Mouse (Mus musculus) G1E (cell line): ENCODE data around the gene Duoxa2. TPM values are rescaled to one million over a fixed set of nuclear protein-coding genes. Genes with fewer than 3 reads are reported as not detected.
"Not testable (repeated sequence)": the region's sequence is repeated elsewhere in the genome, so short reads cannot be mapped to it uniquely, and the experiment has no call there.

ENCODE experiments used
- ATAC-seq: 2 replicates; pipeline ENCODE4 v1.8.0; 2016; ENCODE audit warnings: mild to moderate bottlenecking; ENCODE audit not compliant: insufficient number of reproducible peaks, poor library complexity, low FRiP score, severe bottlenecking; ENCODE audit errors: extremely low read depth
- DNase-seq: peaks from one replicate; pipeline ENCODE4 v3.0.0; 2012; ENCODE audit warnings: low spot score
- H3K27me3 ChIP-seq: 2 replicates; pipeline ENCODE4 v1.6.1; 2012; ENCODE audit warnings: mild to moderate bottlenecking, low read length, inconsistent platforms; ENCODE audit not compliant: insufficient read depth
- H3K36me3 ChIP-seq: replicated peaks from 2 replicates; pipeline ENCODE3; 2012; ENCODE audit warnings: mild to moderate bottlenecking, inconsistent platforms
- H3K4me1 ChIP-seq: 2 replicates; pipeline ENCODE4 v1.6.1; 2012; ENCODE audit warnings: low read depth, low read length, inconsistent platforms, mixed read lengths; ENCODE audit not compliant: insufficient read depth
- H3K4me3 ChIP-seq: 2 replicates; pipeline ENCODE4 v1.5.1; 2012; ENCODE audit warnings: low read depth, mild to moderate bottlenecking, inconsistent platforms, low read length, moderate library complexity, mixed read lengths
- H3K9me3 ChIP-seq: replicated peaks from 2 replicates; pipeline ENCODE4 v1.6.1; 2012; ENCODE audit warnings: inconsistent platforms
- CTCF ChIP-seq: IDR thresholded peaks from 2 replicates; pipeline ENCODE4 v1.5.1; 2012; ENCODE audit warnings: low read depth, low read length, inconsistent platforms, mixed read lengths
- GATA1 ChIP-seq: IDR thresholded peaks from 2 replicates; pipeline ENCODE4 v1.6.1; 2012; ENCODE audit warnings: borderline replicate concordance, low read length, inconsistent platforms, mixed read lengths
- GATA2 ChIP-seq: IDR thresholded peaks from 2 replicates; pipeline ENCODE4 v1.6.1; 2012; ENCODE audit warnings: low read depth, low read length, inconsistent platforms, borderline replicate concordance
- POLR2AphosphoS5 ChIP-seq: IDR thresholded peaks from 2 replicates; pipeline ENCODE4 v1.6.1; 2012; ENCODE audit warnings: low read depth, low read length, inconsistent platforms; ENCODE audit not compliant: insufficient replicate concordance
- TAL1 ChIP-seq: conservative IDR thresholded peaks from 2 replicates; pipeline ENCODE4 v1.6.1; 2012; ENCODE audit warnings: low read depth, low read length, inconsistent platforms, mixed read lengths
- polyA plus RNA-seq: library from polyadenylated mRNA; stranded (reverse); fragments of >175 nt; gene quantifications from 2 replicates; pipeline ENCODE4 v1.2.3, GENCODE M21; 2012
- total RNA-seq, 2 experiments: library from RNA; stranded (forward) in 1 of 2; stranded (reverse) in 1 of 2; fragments of 200-1000 nt in 1 of 2; fragments of >200 nt in 1 of 2; fragmentation: Nextera tagmentation in 1 of 2; gene quantifications; 2 replicates each; pipeline ENCODE4 v1.2.3; 2014 to 2017

Duoxa2 gene
- total and polyA plus RNA-seq, 3 experiments, result 0.16 TPM; not detected in 2

- Histone ChIP-seq H3K9me3 (no peaks in the 10 kb centered on the region), H3K4me1 (no peaks in the 10 kb centered on the region), H3K27me3 (peaks cover 13% of the 10 kb centered on the region; the same call in 1 of the 2 replicates), H3K36me3 (no peaks in the 10 kb centered on the region), H3K4me3 (no peak within 1 kb of the TSS)
- no peak for DNase-seq
- no peak for ATAC-seq
- TF ChIP-seq GATA2, result no peak
- no peak for TF ChIP-seq POLR2AphosphoS5
- TF ChIP-seq TAL1, result no peak
- TF ChIP-seq CTCF, result no peak
- no peak for TF ChIP-seq GATA1
Observed at GRCm38 (mm10) chr2:122313536-122313935, 14.8 kb downstream of the Duoxa2 start, which contains the start of gene Duoxa1. Gene Duoxa1, minus strand, starts transcription at chr2:122313730.

- H3K27me3 ChIP-seq, result peaks cover 17% of the 10 kb centered on the region
- H3K4me1 ChIP-seq, result no peaks in the 10 kb centered on the region
- DNase-seq, result no peak
- no peak within 1 kb of the TSS for H3K4me3 ChIP-seq
- no peak for ATAC-seq
- no peak for TF ChIP-seq TAL1
- no peak for TF ChIP-seq POLR2AphosphoS5
- TF ChIP-seq CTCF, result no peak
- TF ChIP-seq GATA1, result no peak
- TF ChIP-seq GATA2, result no peak
- no peaks in the 10 kb centered on the region for H3K9me3 ChIP-seq
- H3K36me3 ChIP-seq, result no peaks in the 10 kb centered on the region
Observed at GRCm38 (mm10) chr2:122315372-122315771, 16.7 kb downstream of the Duoxa2 start, which contains the start of gene Duox1. Gene Duox1, plus strand, starts transcription at chr2:122315672.

DNA sequence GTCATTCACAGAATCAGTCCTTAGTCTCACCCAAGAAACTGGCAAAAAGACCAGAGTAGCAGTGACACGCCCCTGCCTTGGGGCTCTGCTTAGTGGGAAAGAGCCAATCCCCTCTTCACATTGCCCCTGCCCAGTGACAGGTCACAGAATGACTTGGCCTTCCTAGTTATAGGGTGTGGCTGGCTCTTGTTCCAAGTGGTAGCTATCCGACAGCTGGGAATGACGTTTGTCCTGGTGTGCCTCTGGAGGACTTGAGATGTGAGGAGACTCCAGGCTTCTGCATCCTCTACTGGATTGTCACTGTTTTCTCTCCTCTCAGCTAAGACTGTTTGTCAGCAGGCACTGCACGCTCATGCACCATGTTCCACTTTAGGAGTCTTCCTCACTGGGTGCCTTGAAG, 18.7 kb downstream of the Duoxa2 start:
- H3K27me3 ChIP-seq, result peaks cover 17% of the 10 kb centered on the region

GRCm38 (mm10) chr2:122323960-122324359, 25.3 kb downstream of the Duoxa2 start:
- no peak for TF ChIP-seq TAL1
- TF ChIP-seq POLR2AphosphoS5, result no peak
- no peak for TF ChIP-seq GATA1
- TF ChIP-seq CTCF, result no peak
- no peak for TF ChIP-seq GATA2

More for the DNA sequence above, 18.7 kb downstream of the Duoxa2 start:
- H3K9me3 ChIP-seq, result no peaks in the 10 kb centered on the region
- no peak for TF ChIP-seq CTCF
- no peak for TF ChIP-seq TAL1
- H3K4me3 ChIP-seq, result no peak overlapping the region
- no peaks in the 10 kb centered on the region for H3K36me3 ChIP-seq
- ATAC-seq (no peak), DNase-seq (no peak)
- no peaks in the 10 kb centered on the region for H3K4me1 ChIP-seq

DNA sequence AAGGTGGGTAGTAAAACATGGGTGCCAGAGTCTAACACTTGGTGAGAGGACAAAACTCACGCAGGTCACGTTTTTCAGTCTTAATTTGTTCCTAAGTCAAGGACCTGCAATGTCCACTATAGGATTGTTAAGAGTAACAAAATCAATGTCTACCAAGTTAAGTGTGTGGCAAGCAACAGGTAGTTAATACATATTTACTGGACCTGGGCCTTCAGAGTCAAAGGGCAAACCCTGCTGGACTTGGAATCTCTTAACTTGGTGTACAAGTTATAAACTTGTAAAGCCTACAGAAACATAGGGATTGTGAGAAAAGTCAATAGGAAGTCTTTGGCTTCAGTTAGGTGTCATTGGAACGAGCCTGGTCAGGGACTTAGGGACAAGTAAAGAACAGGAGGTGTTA, 25.9 kb downstream of the Duoxa2 start:
- H3K27me3 ChIP-seq, result peaks cover 12% of the 10 kb centered on the region
- no peaks in the 10 kb centered on the region for H3K9me3 ChIP-seq
- H3K4me1 ChIP-seq, result no peaks in the 10 kb centered on the region
- H3K4me3 ChIP-seq, result no peak overlapping the region
- H3K36me3 ChIP-seq, result no peaks in the 10 kb centered on the region
- no peak for DNase-seq
- TF ChIP-seq TAL1, result no peak
- TF ChIP-seq POLR2AphosphoS5, result no peak
- no peak for TF ChIP-seq GATA2
- no peak for TF ChIP-seq GATA1
- no peak for TF ChIP-seq CTCF
- ATAC-seq, result no peak

More at GRCm38 (mm10) chr2:122323960-122324359, 25.3 kb downstream of the Duoxa2 start:
- Histone ChIP-seq H3K36me3 (no peaks in the 10 kb centered on the region), H3K4me3 (no peak overlapping the region), H3K4me1 (no peaks in the 10 kb centered on the region), H3K27me3 (peaks cover 14% of the 10 kb centered on the region), H3K9me3 (no peaks in the 10 kb centered on the region)
- ATAC-seq (no peak), DNase-seq (no peak)

GRCm38 (mm10) chr2:122325361-122325760, 26.7 kb downstream of the Duoxa2 start:
- no peaks in the 10 kb centered on the region for H3K9me3 ChIP-seq
- no peak for TF ChIP-seq TAL1
- TF ChIP-seq POLR2AphosphoS5, result no peak
- no peak for TF ChIP-seq GATA1
- no peak for TF ChIP-seq CTCF
- no peak for TF ChIP-seq GATA2
- H3K4me1 ChIP-seq, result no peaks in the 10 kb centered on the region
- DNase-seq (no peak), ATAC-seq (no peak)
- H3K4me3 ChIP-seq, result no peak overlapping the region
- H3K27me3 ChIP-seq, result peaks cover 12% of the 10 kb centered on the region
- H3K36me3 ChIP-seq, result no peaks in the 10 kb centered on the region

DNA sequence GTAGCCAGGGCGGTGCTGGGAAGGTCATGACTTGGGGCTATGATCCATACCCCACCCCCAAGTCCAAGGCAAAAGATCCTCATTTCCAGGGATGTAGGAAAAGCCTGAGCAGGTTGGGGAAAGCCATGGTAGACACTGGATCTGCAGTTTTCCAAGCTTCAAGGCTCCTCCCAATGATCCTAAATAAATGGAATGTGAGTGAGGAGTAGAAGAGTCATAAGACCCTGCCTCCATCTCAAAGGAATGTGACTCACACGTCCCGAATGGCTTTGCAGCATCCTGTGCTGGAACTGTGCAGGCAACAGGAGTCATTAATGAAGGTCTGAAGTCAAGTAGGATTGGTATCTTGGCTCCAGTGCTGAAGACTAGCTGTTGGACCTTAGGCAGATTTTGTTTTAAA, 29.3 kb downstream of the Duoxa2 start:
- no peak for TF ChIP-seq POLR2AphosphoS5
- TF ChIP-seq GATA2, result no peak
- no peak for TF ChIP-seq GATA1
- no peak for TF ChIP-seq CTCF
- no peak for TF ChIP-seq TAL1
- H3K4me3 ChIP-seq, result no peak overlapping the region
- DNase-seq (no peak), ATAC-seq (no peak)
- no peaks in the 10 kb centered on the region for H3K4me1 ChIP-seq
- H3K36me3 ChIP-seq, result no peaks in the 10 kb centered on the region
- no peaks in the 10 kb centered on the region for H3K9me3 ChIP-seq
- H3K27me3 ChIP-seq, result peaks cover 12% of the 10 kb centered on the region

- H3K9me3 ChIP-seq, H3K27me3 ChIP-seq, H3K4me3 ChIP-seq, H3K4me1 ChIP-seq, ATAC-seq, DNase-seq, H3K36me3 ChIP-seq: not testable (repeated sequence)
Observed at GRCm38 (mm10) chr2:122330317-122330716, 31.6 kb downstream of the Duoxa2 start.
